Comparison of ENCODE assay signal across 9 mouse cellular contexts in the genomic region with DNA sequence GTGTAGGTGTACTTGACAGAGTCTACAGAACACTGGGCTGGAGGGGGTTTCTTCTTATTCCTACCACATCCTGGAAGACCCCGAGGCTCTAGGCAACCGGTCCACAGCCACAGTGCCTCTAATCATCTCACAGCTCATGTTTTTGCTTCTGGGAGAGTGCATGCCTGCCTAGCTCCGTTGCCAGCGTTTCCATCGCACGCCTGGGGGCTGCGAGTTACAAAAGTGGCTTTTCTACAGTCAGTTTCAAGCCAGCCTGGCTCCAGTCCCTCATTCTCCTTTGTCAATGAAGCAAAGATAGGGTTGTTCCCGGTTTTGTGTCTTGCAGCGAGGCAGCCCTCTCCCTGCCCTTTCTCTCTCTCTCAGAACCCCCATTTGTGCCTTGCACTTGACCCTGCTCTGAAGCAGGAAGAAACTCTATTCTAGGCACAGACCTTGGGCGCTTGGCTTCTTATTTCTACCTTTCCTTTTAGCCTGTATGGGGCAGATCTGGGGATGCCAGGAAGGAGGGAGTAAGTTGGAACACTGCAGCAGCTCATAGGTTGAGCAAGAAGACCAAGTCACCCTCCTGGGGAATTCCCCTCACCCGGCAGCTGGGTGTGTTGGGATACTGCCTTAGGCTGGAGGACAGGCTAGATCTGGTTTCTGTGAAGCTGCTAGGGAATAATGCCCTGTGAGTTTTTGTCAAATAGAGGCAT. TPM values are rescaled to one million over a fixed set of nuclear protein-coding genes. Genes with fewer than 3 reads are reported as not detected.
DNase-seq lines count a peak whose midpoint lies in the region; ATAC-seq lines count a peak whose summit lies in the region.
"Had no signal": no experiment of that assay in that cellular context is flagged by ENCODE, and none has a peak within 500 bp of the region (broad histone marks: within the 10 kb centered on the region; RNA-seq: fewer than 3 reads in every experiment).

No protein-coding gene starts in this region.

- H3K27ac ChIP-seq in hindbrain, embryonic 14.5 days, result no peak overlapping the region

- H3K27me3 ChIP-seq in hindbrain, embryonic 14.5 days (ENCODE audit: control insufficient read depth, insufficient read depth, low read length), result no peaks in the 10 kb centered on the region

- H3K9me3 ChIP-seq in hindbrain, embryonic 14.5 days (ENCODE audit: control insufficient read depth, low read length), result no peaks in the 10 kb centered on the region

- intact Hi-C loops in heart, postnatal 25 days (cut with DNase I), result no loop called here

- H3K4me2 ChIP-seq in hindbrain, embryonic 14.5 days (replicated peaks), result no peak overlapping the region

- H3K9ac ChIP-seq in hindbrain, embryonic 14.5 days, result no peak overlapping the region

- ATAC-seq in hindbrain, embryonic 14.5 days (ENCODE audit: low FRiP score), result peak; percentile 51; the same call in 1 of the 2 replicates

- 41% methylated on average over 11 of the region's 11 CpGs for WGBS in hindbrain, embryonic 14.5 days

- no peak overlapping the region for H3K4me3 ChIP-seq in hindbrain, embryonic 14.5 days (replicated peaks; ENCODE audit: low read length)

- no peaks in the 10 kb centered on the region for H3K36me3 ChIP-seq in hindbrain, embryonic 14.5 days (replicated peaks; ENCODE audit: control insufficient read depth, insufficient read depth)

- H3K4me1 ChIP-seq in hindbrain, embryonic 14.5 days (replicated peaks; ENCODE audit: control insufficient read depth, insufficient read depth, low read length), result no peaks in the 10 kb centered on the region; the same call in 1 of the 2 replicates

- DNase-seq in heart, adult 11 months, result peak; percentile 96
- DNase-seq in heart, postnatal 25 days (ENCODE audit: low spot score), result no peak
- DNase-seq in right cerebral cortex, postnatal 4 days, result peak; percentile 11
- no peak for DNase-seq in right cerebral cortex, adult 2 months (ENCODE audit: low spot score in 2 of 2)
- peak; percentile 43 for DNase-seq in hindbrain, embryonic 14.5 days (ENCODE audit: low spot score)
- no peak for DNase-seq in retina, postnatal 1 day
- no peak for DNase-seq in frontal cortex, postnatal 14 days (ENCODE audit: low spot score in 2 of 2)
- no peak for DNase-seq in cerebellum, postnatal 36 days
- DNase-seq: thymus, postnatal 36 days had no signal

RNA-seq across cellular contexts. Expression of a gene that starts 37.4 kb away (rescaled TPM):
- total RNA-seq in heart, postnatal 25 days (2021), result 1 to 10 TPM in 1 of 2 experiments, under 1 TPM in 1; 0.65 to 1.2 TPM
- polyA plus RNA-seq in hindbrain, embryonic 14.5 days (2014; fragmentation: Nextera tagmentation; extraction: Ambion mirVana), result 39.3 and 46.1 TPM in 2 replicates

Comparison
In these comparisons a context has a peak if more than half of its experiments do, and no peak if none do; other contexts are left out.
1. DNase-seq: peak in heart, adult 11 months (single experiment), right cerebral cortex, postnatal 4 days (single experiment) and hindbrain, embryonic 14.5 days (single experiment); none in heart, postnatal 25 days (single experiment), right cerebral cortex, adult 2 months (0 of 2), retina, postnatal 1 day (single experiment), frontal cortex, postnatal 14 days (0 of 2) and cerebellum, postnatal 36 days (0 of 2).